Mouse (Mus musculus) liver, embryonic 11.5 days (tissue): Measurements from ENCODE around the gene Zmiz1. TPM values are rescaled to one million over a fixed set of nuclear protein-coding genes. Genes with fewer than 3 reads are reported as not detected.

ENCODE experiments used
- ATAC-seq: fragments of 200-750 bp; cut with Nextera tagmentation; replicated peaks from 2 replicates; pipeline ENCODE4 v1.8.0; 2017; ENCODE audit warnings: moderate number of reproducible peaks, mild to moderate bottlenecking, moderate TSS enrichment, moderate library complexity; ENCODE audit not compliant: low FRiP score
- DNase-seq: peaks from one replicate; pipeline ENCODE4 v3.0.0-alpha.2; 2017; ENCODE audit warnings: low spot score
- H3K27ac ChIP-seq: fragments of 300-500 bp; sonication (generic); 2 replicates; pipeline ENCODE4 v1.5.1; 2014; ENCODE audit warnings: mild to moderate bottlenecking, low read depth, low read length, control low read depth
- H3K27me3 ChIP-seq: fragments of 300-500 bp; sonication (generic); replicated peaks from 2 replicates; pipeline ENCODE4 v1.6.1; 2014; ENCODE audit warnings: low read length, mixed read lengths; ENCODE audit not compliant: control insufficient read depth, insufficient read depth
- H3K36me3 ChIP-seq: fragments of 300-500 bp; sonication (generic); 2 replicates; pipeline ENCODE4 v1.6.1; 2014; ENCODE audit warnings: mild to moderate bottlenecking, low read length, moderate library complexity, mixed read lengths; ENCODE audit not compliant: control insufficient read depth, insufficient read depth
- H3K4me1 ChIP-seq: fragments of 300-500 bp; sonication (generic); replicated peaks from 2 replicates; pipeline ENCODE4 v1.6.1; 2014; ENCODE audit warnings: low read length, mixed read lengths; ENCODE audit not compliant: control insufficient read depth, insufficient read depth
- H3K4me2 ChIP-seq: fragments of 300-500 bp; sonication (generic); 2 replicates; pipeline ENCODE4 v1.6.1; 2014; ENCODE audit warnings: mild to moderate bottlenecking, control low read depth, moderate library complexity
- H3K4me3 ChIP-seq: fragments of 300-500 bp; sonication (generic); 2 replicates; pipeline ENCODE4 v1.5.1; 2014; ENCODE audit warnings: low read depth, low read length, control low read depth
- H3K9ac ChIP-seq: fragments of 300-500 bp; sonication (generic); 2 replicates; pipeline ENCODE4 v1.6.1; 2014; ENCODE audit warnings: low read depth, low read length, control low read depth
- H3K9me3 ChIP-seq: fragments of 300-500 bp; sonication (generic); 2 replicates; pipeline ENCODE4 v1.6.1; 2016; ENCODE audit warnings: low read length, inconsistent platforms, mixed read lengths; ENCODE audit not compliant: control insufficient read depth
- WGBS: fragments of 180-500 bp; shearing (Covaris S2); extraction: QIAGEN DNeasy Blood & Tissue Kit; methylation state at CpG from one replicate; pipeline ENCODE4 v1.1.7; 2014; 5-methylcytosine and 5-hydroxymethylcytosine counted together
- polyA plus RNA-seq: library from polyadenylated mRNA; unstranded; fragments of >200 nt; fragmentation: Nextera tagmentation; extraction: Ambion mirVana; gene quantifications from 2 replicates; pipeline ENCODE4 v1.2.1, GENCODE M21; 2014

Zmiz1 gene
- polyA plus RNA-seq, 1 experiment from 2014 or later, result 31.0 TPM

GRCm38 (mm10) chr14:25549871-25550840, 91.2 kb downstream of the Zmiz1 start:
- WGBS, result 75% methylated on average over 10 of the region's 10 CpGs
- no peak for DNase-seq
- H3K4me2 ChIP-seq, result no peak overlapping the region
- ATAC-seq, result no peak
- 0 out of 2 replicates have a peak, but pooled peaks cover 2% of the 10 kb centered on the region for H3K36me3 ChIP-seq
- no peaks in the 10 kb centered on the region for H3K27me3 ChIP-seq
- H3K4me3 ChIP-seq, result no peak overlapping the region
- no peak overlapping the region for H3K27ac ChIP-seq
- peaks cover 30% of the 10 kb centered on the region for H3K4me1 ChIP-seq
- no peak overlapping the region for H3K9ac ChIP-seq
- no peaks in the 10 kb centered on the region for H3K9me3 ChIP-seq

- Histone ChIP-seq H3K9me3 (no peaks in the 10 kb centered on the region), H3K4me2 (no peak overlapping the region), H3K4me1 (peaks cover 40% of the 10 kb centered on the region), H3K27me3 (no peaks in the 10 kb centered on the region), H3K9ac (no peak overlapping the region), H3K36me3 (no peaks in the 10 kb centered on the region), H3K4me3 (no peak overlapping the region), H3K27ac (no peak overlapping the region)
- ATAC-seq (no peak), DNase-seq (no peak)
- 70% methylated on average over 2 of the region's 2 CpGs for WGBS
These were observed 92.7 kb downstream of the Zmiz1 start for GRCm38 (mm10) chr14:25551731-25552130.

GRCm38 (mm10) chr14:25553382-25553781, 94.4 kb downstream of the Zmiz1 start:
- no peak overlapping the region for H3K4me3 ChIP-seq
- H3K27me3 ChIP-seq, result no peaks in the 10 kb centered on the region
- peaks cover 2% of the 10 kb centered on the region; the same call in 1 of the 2 replicates for H3K36me3 ChIP-seq
- no peaks in the 10 kb centered on the region for H3K9me3 ChIP-seq
- H3K9ac ChIP-seq, result no peak overlapping the region
- no peak for ATAC-seq
- DNase-seq, result no peak
- no peak overlapping the region for H3K27ac ChIP-seq
- WGBS, result 81% methylated on average over 2 of the region's 2 CpGs
- H3K4me2 ChIP-seq, result no peak overlapping the region
- peaks cover 44% of the 10 kb centered on the region for H3K4me1 ChIP-seq

GRCm38 (mm10) chr14:25554781-25555180, 95.8 kb downstream of the Zmiz1 start:
- H3K4me1 ChIP-seq, result peaks cover 42% of the 10 kb centered on the region
- no peak overlapping the region for H3K27ac ChIP-seq
- ATAC-seq, result no peak
- no peaks in the 10 kb centered on the region for H3K27me3 ChIP-seq
- no peak overlapping the region for H3K9ac ChIP-seq
- H3K4me2 ChIP-seq, result no peak overlapping the region
- no peaks in the 10 kb centered on the region for H3K9me3 ChIP-seq
- H3K4me3 ChIP-seq, result no peak overlapping the region
- 49% methylated on average over 7 of the region's 8 CpGs for WGBS
- peaks cover 5% of the 10 kb centered on the region; the same call in 1 of the 2 replicates for H3K36me3 ChIP-seq
- no peak for DNase-seq

- H3K4me3 ChIP-seq, result no peak overlapping the region
- H3K9me3 ChIP-seq, result no peaks in the 10 kb centered on the region
- no peak overlapping the region for H3K9ac ChIP-seq
- ATAC-seq, result no peak
- H3K4me1 ChIP-seq, result peaks cover 45% of the 10 kb centered on the region
- H3K4me2 ChIP-seq, result no peak overlapping the region
- DNase-seq, result no peak
- WGBS, result 59% methylated on average over 10 of the region's 10 CpGs
- H3K27me3 ChIP-seq, result no peaks in the 10 kb centered on the region
- peaks cover 5% of the 10 kb centered on the region; the same call in 1 of the 2 replicates for H3K36me3 ChIP-seq
- H3K27ac ChIP-seq, result no peak overlapping the region
These were observed 96.4 kb downstream of the Zmiz1 start for GRCm38 (mm10) chr14:25555291-25555781.

- Histone ChIP-seq H3K4me2 (no peak overlapping the region), H3K4me3 (no peak overlapping the region), H3K36me3 (peaks cover 5% of the 10 kb centered on the region; the same call in 1 of the 2 replicates), H3K4me1 (peaks cover 46% of the 10 kb centered on the region), H3K9ac (no peak overlapping the region), H3K27me3 (no peaks in the 10 kb centered on the region), H3K27ac (no peak overlapping the region), H3K9me3 (no peaks in the 10 kb centered on the region)
- 42% methylated on average over 7 of the region's 7 CpGs for WGBS
- DNase-seq (no peak), ATAC-seq (no peak)
These were observed 96.9 kb downstream of the Zmiz1 start for GRCm38 (mm10) chr14:25555848-25556247.

- peaks cover 57% of the 10 kb centered on the region for H3K4me1 ChIP-seq
- H3K27ac ChIP-seq, result peak overlapping the region; percentile 62
- H3K4me2 ChIP-seq, result no peak overlapping the region
- no peaks in the 10 kb centered on the region for H3K9me3 ChIP-seq
- H3K4me3 ChIP-seq, result no peak overlapping the region
- ATAC-seq, result no peak
- peak overlapping the region; percentile 16; the same call in 1 of the 2 replicates for H3K9ac ChIP-seq
- H3K36me3 ChIP-seq, result peaks cover 5% of the 10 kb centered on the region; the same call in 1 of the 2 replicates
- DNase-seq, result no peak
- H3K27me3 ChIP-seq, result no peaks in the 10 kb centered on the region
- WGBS, result 41% methylated on average over 8 of the region's 8 CpGs
These were observed 98.0 kb downstream of the Zmiz1 start for GRCm38 (mm10) chr14:25557014-25557413.

- no peak for ATAC-seq
- H3K36me3 ChIP-seq, result peaks cover 5% of the 10 kb centered on the region; the same call in 1 of the 2 replicates
These were observed 99.5 kb downstream of the Zmiz1 start for GRCm38 (mm10) chr14:25558479-25558878.

More at GRCm38 (mm10) chr14:25558479-25558878, 99.5 kb downstream of the Zmiz1 start:
- 79% methylated on average over 1 of the region's 1 CpGs for WGBS
- Histone ChIP-seq H3K27me3 (no peaks in the 10 kb centered on the region), H3K4me2 (no peak overlapping the region), H3K4me3 (no peak overlapping the region), H3K9ac (no peak overlapping the region), H3K27ac (no peak overlapping the region), H3K4me1 (peaks cover 58% of the 10 kb centered on the region), H3K9me3 (no peaks in the 10 kb centered on the region)
- no peak for DNase-seq
